Mouse (Mus musculus): ENCODE results near the gene Txlna. TPM values are rescaled to one million over a fixed set of nuclear protein-coding genes. Genes with fewer than 3 reads are reported as not detected.

The Txlna gene
- 10 to 100 TPM; 73.6 to 79.8 TPM for total RNA-seq (2021)
- long read RNA-seq, experiment 1, full-length matches to known transcripts = 28 of 45 reads
- long read RNA-seq, experiment 1, partial matches to known transcripts = 1 of 45 reads
- long read RNA-seq, experiment 1, other reads (novel, unspliced or antisense) = 16 of 45 reads
- long read RNA-seq, experiment 2, full-length matches to known transcripts = 81 of 113 reads
- long read RNA-seq, experiment 2, partial matches to known transcripts = 10 of 113 reads
- long read RNA-seq, experiment 2, other reads (novel, unspliced or antisense) = 22 of 113 reads

GRCm38 (mm10) chr4:129640638-129641467 lies at the start of gene Txlna:
Gene Txlna (minus strand): TSS chr4:129641065.
- DNase-seq (ENCODE audit: low spot score in 2 of 2) = peak; percentile 85 to 96

GRCm38 (mm10) chr4:129684531-129684930 lies 43.7 kb upstream of the Txlna start:
- no peak for DNase-seq (ENCODE audit: low spot score in 2 of 2)

- DNase-seq (ENCODE audit: low spot score in 2 of 2) = no peak
Observed at GRCm38 (mm10) chr4:129683901-129684493, 43.1 kb upstream of the Txlna start.

- DNase-seq (ENCODE audit: low spot score in 2 of 2) = no peak
Observed at GRCm38 (mm10) chr4:129681837-129682236, 41.0 kb upstream of the Txlna start.

- no peak for DNase-seq (ENCODE audit: low spot score in 2 of 2)
Observed at GRCm38 (mm10) chr4:129672878-129673449, 32.1 kb upstream of the Txlna start.

GRCm38 (mm10) chr4:129672083-129672877 lies 31.4 kb upstream of the Txlna start, which contains the start of gene Kpna6:
Gene Kpna6 (minus strand): TSS chr4:129672767.
- peak; percentile 80 to 86 for DNase-seq (ENCODE audit: low spot score in 2 of 2)

- DNase-seq (ENCODE audit: low spot score in 2 of 2) = peak in 1 of 2 experiments; percentile 33
Observed at GRCm38 (mm10) chr4:129671491-129672082, 30.7 kb upstream of the Txlna start.

- no peak for DNase-seq (ENCODE audit: low spot score in 2 of 2)
Observed at GRCm38 (mm10) chr4:129662255-129662813, 21.5 kb upstream of the Txlna start.

- no peak for DNase-seq (ENCODE audit: low spot score in 2 of 2)
Observed at GRCm38 (mm10) chr4:129661584-129661983, 20.7 kb upstream of the Txlna start.

- DNase-seq (ENCODE audit: low spot score in 2 of 2) = no peak
Observed at GRCm38 (mm10) chr4:129654770-129655169, 13.9 kb upstream of the Txlna start.

GRCm38 (mm10) chr4:129650359-129650758 lies 9.5 kb upstream of the Txlna start:
- no peak for DNase-seq (ENCODE audit: low spot score in 2 of 2)

- DNase-seq (ENCODE audit: low spot score in 2 of 2) = no peak
Observed at GRCm38 (mm10) chr4:129648656-129649055, 7.8 kb upstream of the Txlna start.

- no peak for DNase-seq (ENCODE audit: low spot score in 2 of 2)
Observed at GRCm38 (mm10) chr4:129645204-129645603, 4.3 kb upstream of the Txlna start.

- DNase-seq (ENCODE audit: low spot score in 2 of 2) = no peak
Observed at GRCm38 (mm10) chr4:129641756-129642155, 891 bp upstream of the Txlna start.

GRCm38 (mm10) chr4:129640101-129640637 lies 696 bp downstream of the Txlna start:
- DNase-seq (ENCODE audit: low spot score in 2 of 2) = no peak

- DNase-seq (ENCODE audit: low spot score in 2 of 2) = no peak
Observed at GRCm38 (mm10) chr4:129639221-129639620, 1.6 kb downstream of the Txlna start.

GRCm38 (mm10) chr4:129633852-129634251 lies 7.0 kb downstream of the Txlna start:
- no peak for DNase-seq (ENCODE audit: low spot score in 2 of 2)

GRCm38 (mm10) chr4:129631867-129632266 lies 9.0 kb downstream of the Txlna start:
- no peak for DNase-seq (ENCODE audit: low spot score in 2 of 2)

- DNase-seq (ENCODE audit: low spot score in 2 of 2) = no peak
Observed at GRCm38 (mm10) chr4:129630944-129631343, 9.9 kb downstream of the Txlna start.

- no peak for DNase-seq (ENCODE audit: low spot score in 2 of 2)
Observed at GRCm38 (mm10) chr4:129626035-129626434, 14.8 kb downstream of the Txlna start.
